Mouse (Mus musculus) midbrain, postnatal 0 days (tissue): ENCODE measurements around the gene Dnajb11. TPM values are rescaled to one million over a fixed set of nuclear protein-coding genes. Genes with fewer than 3 reads are reported as not detected.
A peak's percentile ranks its signal among the peaks of the same experiment; 100 is the strongest.

ENCODE experiments used
- ATAC-seq: fragments of 200-750 bp; cut with Nextera tagmentation; 2 replicates; pipeline ENCODE4 v1.8.0; 2017; ENCODE audit warnings: moderate number of reproducible peaks, mild to moderate bottlenecking, moderate TSS enrichment, moderate library complexity; ENCODE audit not compliant: low FRiP score
- DNase-seq: peaks from one replicate; pipeline ENCODE4 v3.0.0-alpha.2; 2015; ENCODE audit warnings: low spot score
- H3K27ac ChIP-seq: fragments of 300-500 bp; sonication (generic); 2 replicates; pipeline ENCODE4 v1.5.1; 2014; ENCODE audit warnings: low read depth, mild to moderate bottlenecking, low read length, mixed read lengths
- H3K27me3 ChIP-seq: fragments of 300-500 bp; sonication (generic); 2 replicates; pipeline ENCODE4 v1.6.1; 2014; ENCODE audit warnings: low read length, control low read depth, mixed read lengths; ENCODE audit not compliant: insufficient read depth
- H3K36me3 ChIP-seq: fragments of 300-500 bp; sonication (generic); 2 replicates; pipeline ENCODE4 v1.6.1; 2014; ENCODE audit warnings: low read length, control low read depth, mixed read lengths; ENCODE audit not compliant: insufficient read depth
- H3K4me1 ChIP-seq: fragments of 300-500 bp; sonication (generic); 2 replicates; pipeline ENCODE4 v1.6.1; 2014; ENCODE audit warnings: mild to moderate bottlenecking, control low read depth, antibody characterized with exemption, low read length, mixed read lengths; ENCODE audit not compliant: insufficient read depth
- H3K4me2 ChIP-seq: fragments of 300-500 bp; sonication (generic); 2 replicates; pipeline ENCODE4 v1.6.1; 2014; ENCODE audit warnings: low read depth, mild to moderate bottlenecking, low read length, mixed read lengths; ENCODE audit not compliant: poor library complexity, severe bottlenecking
- H3K4me3 ChIP-seq: fragments of 300-500 bp; sonication (generic); 2 replicates; pipeline ENCODE4 v1.5.1; 2014; ENCODE audit warnings: low read depth, mild to moderate bottlenecking, low read length, moderate library complexity
- H3K9ac ChIP-seq: fragments of 300-500 bp; sonication (generic); replicated peaks from 2 replicates; pipeline ENCODE4 v1.6.1; 2014; ENCODE audit warnings: mild to moderate bottlenecking, low read length, moderate library complexity, mixed read lengths; ENCODE audit not compliant: poor library complexity, severe bottlenecking
- H3K9me3 ChIP-seq: fragments of 300-500 bp; sonication (generic); 2 replicates; pipeline ENCODE4 v1.6.1; 2016; ENCODE audit warnings: low read length, control low read depth
- CTCF ChIP-seq: IDR thresholded peaks from 2 replicates; pipeline ENCODE4 v1.5.1; 2016; ENCODE audit warnings: antibody characterized with exemption, mild to moderate bottlenecking
- WGBS: fragments of 180-500 bp; shearing (Covaris S2); extraction: QIAGEN DNeasy Blood & Tissue Kit; methylation state at CpG from one replicate; pipeline ENCODE4 v1.1.7; 2014; 5-methylcytosine and 5-hydroxymethylcytosine counted together
- polyA plus RNA-seq: library from polyadenylated mRNA; unstranded; fragments of >200 nt; fragmentation: Nextera tagmentation; extraction: Ambion mirVana; gene quantifications from 2 replicates; pipeline ENCODE4 v1.2.1, GENCODE M21; 2015
- total RNA-seq: library from RNA; depleted of rRNA; stranded (reverse); fragments of >200 nt; gene quantifications from 2 replicates; pipeline ENCODE4 v1.2.3, GENCODE M21; 2014

The Dnajb11 gene
- total and polyA plus RNA-seq, 2 experiments from 2014 or later: 58.7 to 89.9 TPM

- Histone ChIP-seq H3K27me3 (no peaks in the 10 kb centered on the region), H3K4me2 (no peak overlapping the region), H3K27ac (no peak overlapping the region), H3K36me3 (0 out of 2 replicates have a peak, but pooled peaks cover 4% of the 10 kb centered on the region), H3K9me3 (no peaks in the 10 kb centered on the region), H3K9ac (no peak overlapping the region), H3K4me3 (no peak overlapping the region), H3K4me1 (0 out of 2 replicates have a peak, but pooled peaks cover 2% of the 10 kb centered on the region)
- WGBS: 93% methylated on average over 5 of the region's 5 CpGs
- no peak for TF ChIP-seq CTCF
- DNase-seq (no peak), ATAC-seq (no peak)
Measured at GRCm38 (mm10) chr16:22842871-22843270, 14.8 kb upstream of the Dnajb11 start.

- TF ChIP-seq CTCF: peak; percentile 1; the same call in 1 of the 2 replicates
- peak overlapping the region; percentile 63 for H3K4me3 ChIP-seq
- WGBS: 8% methylated on average over 25 of the region's 26 CpGs
- H3K9ac ChIP-seq: peak overlapping the region; percentile 79
- DNase-seq (peak; percentile 92), ATAC-seq (peak; percentile 94)
- H3K4me1 ChIP-seq: 0 out of 2 replicates have a peak, but pooled peaks cover 2% of the 10 kb centered on the region
- no peaks in the 10 kb centered on the region for H3K27me3 ChIP-seq
- peak overlapping the region; percentile 60; the same call in 1 of the 2 replicates for H3K27ac ChIP-seq
- 0 out of 2 replicates have a peak, but pooled peaks cover 4% of the 10 kb centered on the region for H3K36me3 ChIP-seq
- no peaks in the 10 kb centered on the region for H3K9me3 ChIP-seq
- peak overlapping the region; percentile 94 for H3K4me2 ChIP-seq
Measured at GRCm38 (mm10) chr16:22844061-22844801, 13.4 kb upstream of the Dnajb11 start.

GRCm38 (mm10) chr16:22844834-22845233, 12.8 kb upstream of the Dnajb11 start:
- Histone ChIP-seq H3K4me3 (peak overlapping the region; percentile 63), H3K36me3 (0 out of 2 replicates have a peak, but pooled peaks cover 4% of the 10 kb centered on the region), H3K4me1 (0 out of 2 replicates have a peak, but pooled peaks cover 2% of the 10 kb centered on the region), H3K4me2 (peak overlapping the region; percentile 94), H3K27me3 (no peaks in the 10 kb centered on the region), H3K27ac (peak overlapping the region; percentile 60; the same call in 1 of the 2 replicates), H3K9me3 (no peaks in the 10 kb centered on the region), H3K9ac (0 out of 2 replicates have a peak overlapping the region, but pooled peaks have one; percentile 79)
- DNase-seq (no peak), ATAC-seq (no peak)
- no peak for TF ChIP-seq CTCF
- WGBS: 74% methylated on average over 5 of the region's 5 CpGs

- Histone ChIP-seq H3K9ac (no peak overlapping the region), H3K36me3 (0 out of 2 replicates have a peak, but pooled peaks cover 3% of the 10 kb centered on the region), H3K27me3 (no peaks in the 10 kb centered on the region), H3K4me1 (0 out of 2 replicates have a peak, but pooled peaks cover 2% of the 10 kb centered on the region), H3K4me3 (no peak overlapping the region), H3K4me2 (no peak overlapping the region), H3K9me3 (no peaks in the 10 kb centered on the region), H3K27ac (no peak overlapping the region)
- no peak for TF ChIP-seq CTCF
- WGBS: 89% methylated on average over 4 of the region's 4 CpGs
- ATAC-seq (no peak), DNase-seq (no peak)
Measured at GRCm38 (mm10) chr16:22845481-22845880, 12.2 kb upstream of the Dnajb11 start.

- H3K27ac ChIP-seq: no peak overlapping the region
- no peaks in the 10 kb centered on the region for H3K27me3 ChIP-seq
- H3K4me3 ChIP-seq: no peak overlapping the region
- no peak overlapping the region for H3K4me2 ChIP-seq
- no peaks in the 10 kb centered on the region for H3K36me3 ChIP-seq
- TF ChIP-seq CTCF: no peak
- no peak overlapping the region for H3K9ac ChIP-seq
- 0 out of 2 replicates have a peak, but pooled peaks cover 2% of the 10 kb centered on the region for H3K4me1 ChIP-seq
- H3K9me3 ChIP-seq: no peaks in the 10 kb centered on the region
- ATAC-seq: no peak
- WGBS: 96% methylated on average over 1 of the region's 1 CpGs
- DNase-seq: no peak
Measured at GRCm38 (mm10) chr16:22847686-22848085, 10.0 kb upstream of the Dnajb11 start.

GRCm38 (mm10) chr16:22848331-22848730, 9.3 kb upstream of the Dnajb11 start:
- H3K9ac ChIP-seq: no peak overlapping the region
- H3K9me3 ChIP-seq: no peaks in the 10 kb centered on the region
- no peaks in the 10 kb centered on the region for H3K36me3 ChIP-seq
- H3K4me1 ChIP-seq: 0 out of 2 replicates have a peak, but pooled peaks cover 2% of the 10 kb centered on the region
- DNase-seq: no peak
- no peak overlapping the region for H3K4me2 ChIP-seq
- no peak for ATAC-seq
- 100% methylated on average over 1 of the region's 1 CpGs for WGBS
- H3K4me3 ChIP-seq: no peak overlapping the region
- no peak overlapping the region for H3K27ac ChIP-seq
- no peak for TF ChIP-seq CTCF
- no peaks in the 10 kb centered on the region for H3K27me3 ChIP-seq
